Mouse (Mus musculus): ENCODE results near the gene Intu. TPM values are rescaled to one million over a fixed set of nuclear protein-coding genes. Genes with fewer than 3 reads are reported as not detected.

The Intu gene
- polyA plus RNA-seq, 1 experiment from 2014 or later: 3.9 TPM

Small RNAs within 50 kb of the gene (microRNA-seq; reads per million reads assigned to microRNA genes)
- not detected for gene Gm23810

Other genes starting within 250 kb of the Intu start
- gene Slc25a31, start 177.6 kb downstream of the Intu start, polyA plus RNA-seq (2014; fragmentation: Nextera tagmentation; extraction: Ambion mirVana): 0.09 and 0.44 TPM in 2 replicates
- 51.9 and 56.9 TPM in 2 replicates for gene Hspa4l, start 213.2 kb downstream of the Intu start, polyA plus RNA-seq (2014; fragmentation: Nextera tagmentation; extraction: Ambion mirVana)

All from neural tube, embryonic 14.5 days (tissue).